Mouse (Mus musculus) small intestine, adult 2 months (tissue): ENCODE data around the gene Stx3.

Experiments used
- CTCF ChIP-seq: fragments of 200-500 bp; IDR thresholded peaks from 2 replicates; pipeline ENCODE4 v1.5.1; 2012; ENCODE audit warnings: low read depth, mild to moderate bottlenecking, control low read depth, inconsistent platforms, low read length, moderate library complexity, mixed read lengths; ENCODE audit not compliant: insufficient replicate concordance, insufficient read length; ENCODE audit errors: extremely low read depth
- POLR2A ChIP-seq: fragments of 200-500 bp; IDR thresholded peaks from 2 replicates; pipeline ENCODE4 v1.6.1; 2012; ENCODE audit warnings: low read depth, mild to moderate bottlenecking, control low read depth, inconsistent platforms, low read length, moderate library complexity

DNA sequence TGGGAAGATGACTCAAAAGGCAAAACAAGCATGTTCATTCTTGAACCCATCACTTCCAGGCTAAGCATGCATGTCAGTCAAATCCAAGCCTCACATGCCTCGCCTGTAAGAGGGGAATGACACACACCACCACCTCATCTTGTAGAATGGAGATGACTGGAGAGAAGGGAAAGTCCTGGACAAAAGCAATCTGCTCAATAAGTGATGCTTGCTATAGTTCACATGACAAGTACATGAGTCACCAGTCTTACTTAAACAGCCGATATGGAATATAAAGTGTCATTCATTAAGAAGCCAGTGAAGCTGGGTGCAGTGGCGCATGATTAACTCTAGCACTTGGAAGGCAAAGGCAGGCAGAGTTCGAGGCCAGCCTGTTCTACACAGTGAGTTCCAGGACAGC is 6.1 kb downstream of the Stx3 start:
- TF ChIP-seq CTCF (no peak), POLR2A (no peak)
